Mouse (Mus musculus) E14TG2a.4 (cell line): ENCODE data around the gene Satl1.
"Not testable (repeated sequence)": the region's sequence is repeated elsewhere in the genome, so short reads cannot be mapped to it uniquely, and the experiment has no call there.

Experiments used
- H3K27me3 ChIP-seq: 2 replicates; pipeline ENCODE4 v1.6.1; 2014; ENCODE audit warnings: low read length, control low read depth; ENCODE audit not compliant: insufficient read depth
- H3K36me3 ChIP-seq: 2 replicates; pipeline ENCODE4 v1.6.1; 2014; ENCODE audit warnings: low read length, control low read depth; ENCODE audit not compliant: insufficient read depth
- H3K4me1 ChIP-seq: replicated peaks from 2 replicates; pipeline ENCODE4 v1.6.1; 2014; ENCODE audit warnings: low read depth, low read length, control low read depth
- H3K4me3 ChIP-seq: replicated peaks from 2 replicates; pipeline ENCODE4 v1.5.1; 2014; ENCODE audit warnings: mild to moderate bottlenecking, low read length
- H3K9me3 ChIP-seq: 2 replicates; pipeline ENCODE4 v1.6.1; 2014; ENCODE audit warnings: low read length, control low read depth
- CTCF ChIP-seq: conservative IDR thresholded peaks from 2 replicates; pipeline ENCODE4 v1.5.1; 2014; ENCODE audit warnings: low read length
- NANOG ChIP-seq: IDR thresholded peaks from 2 replicates; pipeline ENCODE4 v1.6.1; 2014; ENCODE audit warnings: borderline replicate concordance, low read length, mixed read lengths
- POU5F1 ChIP-seq: IDR thresholded peaks from 2 replicates; pipeline ENCODE4 v1.6.1; 2014; ENCODE audit warnings: low read length, borderline replicate concordance

The Satl1 gene

DNA sequence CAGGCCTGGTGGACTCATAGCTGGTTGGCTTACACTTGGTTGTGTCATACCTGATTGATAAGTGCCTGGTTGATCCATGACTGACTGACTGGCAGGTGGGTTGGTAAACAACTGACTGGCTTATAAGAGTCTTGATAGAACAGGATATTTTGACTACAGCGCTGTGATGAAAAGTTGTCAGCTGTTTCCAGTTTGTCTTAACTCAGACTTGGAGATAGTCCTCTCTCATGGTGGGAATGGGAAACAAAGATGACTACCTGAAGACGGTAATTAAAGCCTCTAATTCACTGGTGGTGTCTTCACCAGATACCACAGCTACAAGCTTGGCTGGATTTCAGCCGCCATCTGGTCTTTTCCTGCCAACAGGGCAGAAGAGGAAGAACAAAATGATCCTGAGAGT is at the start of gene Satl1:
Gene Satl1 (minus strand): TSS at position 101 of the 400 bp plus-strand sequence.
- no peak for TF ChIP-seq NANOG
- TF ChIP-seq CTCF: no peak
- TF ChIP-seq POU5F1: no peak

DNA sequence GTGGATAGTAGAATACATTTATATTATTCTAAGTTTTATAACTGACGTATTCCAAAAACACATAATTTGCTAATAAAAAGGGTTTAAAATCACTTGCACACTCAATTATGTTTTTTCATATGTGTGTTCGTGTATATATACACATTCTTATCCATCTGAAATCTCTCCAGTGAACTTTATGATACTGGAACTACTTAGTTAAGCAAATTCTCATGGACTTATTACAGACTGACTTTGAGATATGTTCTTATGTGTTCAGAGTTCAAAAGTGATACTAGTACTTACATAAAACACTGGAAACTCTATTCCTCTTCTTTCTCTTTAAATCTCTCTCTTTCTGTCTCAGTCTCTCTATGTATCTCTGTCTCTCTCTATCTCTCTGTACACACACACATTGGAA is 31.5 kb upstream of the Satl1 start:
- no peaks in the 10 kb centered on the region for H3K4me1 ChIP-seq
- TF ChIP-seq CTCF: no peak
- no peak for TF ChIP-seq POU5F1
- no peak for TF ChIP-seq NANOG
- H3K27me3 ChIP-seq: no peaks in the 10 kb centered on the region
- no peak overlapping the region for H3K4me3 ChIP-seq
- H3K9me3 ChIP-seq: no peaks in the 10 kb centered on the region
- no peaks in the 10 kb centered on the region for H3K36me3 ChIP-seq

More for the DNA sequence above, at the start of gene Satl1:
- no peaks in the 10 kb centered on the region for H3K36me3 ChIP-seq
- H3K27me3 ChIP-seq: no peaks in the 10 kb centered on the region
- H3K9me3 ChIP-seq: no peaks in the 10 kb centered on the region
- no peaks in the 10 kb centered on the region for H3K4me1 ChIP-seq
- H3K4me3 ChIP-seq: no peak within 1 kb of the TSS

DNA sequence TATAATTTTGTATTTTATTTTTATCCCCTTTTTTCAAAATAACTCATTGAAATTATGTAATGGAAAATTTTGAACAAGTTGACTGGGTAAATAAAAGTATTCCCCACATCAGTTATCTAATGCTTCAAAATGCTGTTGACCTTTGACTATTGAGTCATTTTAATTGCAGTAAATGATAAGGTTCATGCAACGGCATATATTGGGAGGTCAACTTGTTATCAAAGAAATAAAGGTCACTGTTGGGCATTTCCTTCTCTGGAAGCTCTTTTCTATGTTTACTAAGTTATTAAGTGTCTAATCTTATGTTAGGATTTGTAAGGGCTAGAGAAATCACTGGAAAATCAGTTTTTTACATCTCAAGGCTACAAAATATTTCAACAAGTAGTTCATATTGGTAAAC is 31.0 kb upstream of the Satl1 start:
- Histone ChIP-seq H3K4me1 (no peaks in the 10 kb centered on the region), H3K27me3 (no peaks in the 10 kb centered on the region), H3K9me3 (no peaks in the 10 kb centered on the region), H3K36me3 (no peaks in the 10 kb centered on the region), H3K4me3 (no peak overlapping the region)
- no peak for TF ChIP-seq POU5F1
- TF ChIP-seq CTCF: no peak
- no peak for TF ChIP-seq NANOG

DNA sequence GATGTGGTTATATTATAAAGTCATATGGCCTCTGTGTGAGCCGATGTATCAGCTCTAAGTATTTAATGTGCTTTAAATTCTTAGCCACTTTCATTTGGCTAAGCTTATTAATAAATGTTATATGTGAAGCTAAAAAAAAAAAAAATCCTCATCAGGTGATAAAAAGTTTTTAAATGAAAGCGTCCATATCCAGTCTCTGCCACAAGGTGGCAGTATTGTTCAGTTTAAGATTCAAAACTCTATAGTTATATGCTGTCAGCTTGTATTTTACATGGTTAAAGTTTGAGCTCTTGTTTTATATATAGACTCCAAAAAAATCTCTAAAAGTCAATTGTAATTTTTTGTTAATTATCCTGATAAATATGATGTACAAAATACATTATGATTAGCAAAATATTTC is 16.4 kb upstream of the Satl1 start:
- H3K4me1 ChIP-seq, H3K36me3 ChIP-seq, H3K4me3 ChIP-seq, H3K27me3 ChIP-seq: not testable (repeated sequence)
- H3K9me3 ChIP-seq: peaks cover 12% of the 10 kb centered on the region

DNA sequence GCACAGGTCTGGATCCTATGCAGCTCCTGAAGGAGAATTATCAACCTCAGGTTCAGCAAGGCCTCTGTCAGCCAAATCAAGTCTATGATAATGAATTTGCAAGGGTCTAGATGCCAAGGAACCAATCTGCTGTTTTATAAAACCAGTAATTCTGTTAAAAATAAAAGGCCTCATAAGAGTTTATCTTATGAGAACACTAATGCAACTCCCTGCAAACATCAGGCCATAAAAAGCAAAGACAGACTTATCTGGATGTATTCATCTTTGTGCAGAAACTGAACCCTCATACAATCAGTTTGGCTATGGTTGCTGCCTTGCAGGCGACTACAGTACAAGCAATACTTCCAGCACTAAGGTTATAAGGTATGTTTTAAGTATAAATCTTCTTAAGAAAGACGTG is 5.7 kb upstream of the Satl1 start:
- Histone ChIP-seq H3K4me1 (no peaks in the 10 kb centered on the region), H3K27me3 (no peaks in the 10 kb centered on the region), H3K9me3 (0 out of 2 replicates have a peak, but pooled peaks cover 3% of the 10 kb centered on the region), H3K4me3 (no peak overlapping the region), H3K36me3 (no peaks in the 10 kb centered on the region)
- TF ChIP-seq NANOG: no peak
- no peak for TF ChIP-seq CTCF
- TF ChIP-seq POU5F1: no peak

DNA sequence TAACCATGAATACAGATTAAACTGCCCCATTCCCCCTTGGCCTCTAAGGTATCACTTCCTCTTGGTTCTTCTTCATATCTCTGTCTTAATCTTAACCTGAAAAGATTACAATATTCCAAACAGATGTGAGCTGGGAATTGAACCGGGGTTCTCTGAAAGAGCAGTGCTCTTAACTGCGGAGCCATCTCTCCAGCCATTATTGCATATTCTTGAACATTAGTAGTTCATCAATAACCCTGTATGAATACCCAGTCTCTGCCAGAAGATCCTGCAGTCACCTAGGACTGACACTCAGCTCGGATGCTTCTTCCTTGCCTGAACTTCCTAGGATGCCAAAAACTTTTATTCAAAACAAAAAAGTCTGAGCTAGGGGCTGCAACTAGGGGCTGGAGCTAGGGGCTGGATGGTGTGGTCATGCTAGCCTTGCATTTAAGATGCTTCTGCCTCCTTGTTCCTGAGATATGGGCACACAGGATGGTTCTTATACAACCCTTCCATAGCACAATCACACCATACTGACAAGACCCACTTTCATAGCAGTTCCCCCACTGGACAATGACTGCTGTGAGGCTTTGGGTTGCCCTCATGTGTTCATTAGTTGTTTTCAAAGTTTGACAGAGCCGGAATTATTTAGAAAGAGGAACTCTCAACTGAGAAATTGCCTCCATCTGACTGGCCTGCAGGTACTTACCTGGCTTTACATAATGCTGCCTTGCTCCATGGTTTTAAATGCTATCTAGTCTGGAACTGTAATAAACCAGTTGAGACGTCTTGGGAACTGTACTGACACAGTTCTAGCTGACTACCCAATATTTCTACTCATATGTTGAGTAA is 35.8 kb downstream of the Satl1 start:
- not testable (repeated sequence) for H3K4me3 ChIP-seq, H3K36me3 ChIP-seq, H3K9me3 ChIP-seq, H3K27me3 ChIP-seq, H3K4me1 ChIP-seq

DNA sequence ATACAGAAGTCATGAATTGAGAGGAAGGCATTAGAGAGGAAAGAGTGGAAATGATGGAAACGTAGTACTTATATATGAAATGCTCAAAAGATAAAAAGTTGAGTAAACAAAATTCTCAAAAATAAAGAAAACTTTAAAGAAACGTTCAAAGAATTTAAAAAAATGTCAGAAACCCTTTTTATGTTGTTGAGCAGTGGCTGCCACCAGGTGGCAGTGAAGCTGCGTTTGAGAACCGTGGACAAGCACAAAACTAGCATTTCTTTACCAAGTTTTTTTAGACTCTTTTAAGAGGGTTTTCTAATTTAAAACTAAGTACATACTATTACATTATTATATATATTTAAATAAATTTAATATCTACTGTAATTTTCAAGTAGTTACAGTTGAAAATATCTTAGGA is 38.2 kb downstream of the Satl1 start:
- H3K36me3 ChIP-seq: no peaks in the 10 kb centered on the region
- TF ChIP-seq POU5F1: no peak
- peak; percentile 36 for TF ChIP-seq CTCF

DNA sequence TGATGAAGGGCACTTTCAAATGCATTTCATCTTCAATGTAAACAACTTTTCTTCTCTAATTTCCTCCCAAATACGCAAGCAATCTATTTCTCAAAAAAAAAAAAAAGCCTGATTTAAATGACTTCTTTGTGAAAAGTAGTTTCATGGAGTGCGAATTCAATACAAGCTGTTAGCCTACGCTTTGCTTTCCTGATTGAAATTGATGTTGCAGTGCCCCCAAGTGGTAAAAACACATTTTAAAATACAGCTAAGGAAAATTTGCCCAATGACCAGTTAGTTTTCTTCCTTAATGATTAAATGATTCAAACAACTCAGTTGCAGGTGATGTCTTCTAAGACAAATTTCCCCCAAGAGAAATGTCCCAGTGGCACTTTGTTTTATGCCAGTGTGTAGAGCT is 58.2 kb downstream of the Satl1 start:
- Histone ChIP-seq H3K4me1 (no peaks in the 10 kb centered on the region), H3K9me3 (no peaks in the 10 kb centered on the region), H3K27me3 (no peaks in the 10 kb centered on the region), H3K36me3 (no peaks in the 10 kb centered on the region), H3K4me3 (no peak overlapping the region)
- no peak for TF ChIP-seq POU5F1
- no peak for TF ChIP-seq NANOG
- TF ChIP-seq CTCF: peak; percentile 30; the same call in 1 of the 2 replicates

More for the DNA sequence above, 38.2 kb downstream of the Satl1 start:
- H3K27me3 ChIP-seq: peaks cover 5% of the 10 kb centered on the region
- no peak overlapping the region for H3K4me3 ChIP-seq
- no peaks in the 10 kb centered on the region for H3K9me3 ChIP-seq
- no peaks in the 10 kb centered on the region for H3K4me1 ChIP-seq
